Mouse (Mus musculus): Measurements from ENCODE around the gene Kdelr1. TPM values are rescaled to one million over a fixed set of nuclear protein-coding genes. Genes with fewer than 3 reads are reported as not detected.
A peak's percentile ranks its signal among the peaks of the same experiment; 100 is the strongest.

Gene Kdelr1
- polyA plus RNA-seq, 1 experiment from 2014 or later: 99.4 TPM

GRCm38 (mm10) chr7:45923762-45924428 is 51.3 kb downstream of the Kdelr1 start, which contains the start of gene Ccdc114:
Gene Ccdc114 (plus strand): TSS chr7:45924072.
- H3K27me3 ChIP-seq (ENCODE audit: control insufficient read depth, insufficient read depth, low read length): 0 out of 2 replicates have a peak, but pooled peaks cover under 1% of the 10 kb centered on the region
- H3K27ac ChIP-seq (ENCODE audit: low read depth, low read length): peak within 1 kb of the TSS; percentile 72
- peak; percentile 49 for DNase-seq (ENCODE audit: low spot score)
- H3K9ac ChIP-seq (ENCODE audit: low read depth, low read length): peak within 1 kb of the TSS; percentile 53; the same call in 1 of the 2 replicates
- peaks cover 5% of the 10 kb centered on the region for H3K4me1 ChIP-seq (replicated peaks; ENCODE audit: control insufficient read depth, insufficient read depth, low read length)
- H3K9me3 ChIP-seq (ENCODE audit: control insufficient read depth, low read length): no peaks in the 10 kb centered on the region
- H3K4me3 ChIP-seq (ENCODE audit: low read depth, low read length): peak within 1 kb of the TSS; percentile 41
- no peaks in the 10 kb centered on the region for H3K36me3 ChIP-seq (ENCODE audit: control insufficient read depth, insufficient read depth, low read length)
- WGBS: 7% methylated on average over 24 of the region's 24 CpGs
- peak within 1 kb of the TSS; percentile 44 for H3K4me2 ChIP-seq (replicated peaks; ENCODE audit: low read depth, low read length)
- ATAC-seq (ENCODE audit: low FRiP score): peak; percentile 48

GRCm38 (mm10) chr7:45924429-45924816 is 51.9 kb downstream of the Kdelr1 start:
- DNase-seq (ENCODE audit: low spot score): peak; percentile 25
- no peaks in the 10 kb centered on the region for H3K36me3 ChIP-seq (ENCODE audit: control insufficient read depth, insufficient read depth, low read length)

GRCm38 (mm10) chr7:45928626-45929295 is 56.2 kb downstream of the Kdelr1 start:
- H3K4me1 ChIP-seq (replicated peaks; ENCODE audit: control insufficient read depth, insufficient read depth, low read length): no peaks in the 10 kb centered on the region
- ATAC-seq (ENCODE audit: low FRiP score) (no peak), DNase-seq (ENCODE audit: low spot score) (no peak)
- no peak overlapping the region for H3K4me2 ChIP-seq (replicated peaks; ENCODE audit: low read depth, low read length)
- no peak overlapping the region for H3K4me3 ChIP-seq (ENCODE audit: low read depth, low read length)
- H3K36me3 ChIP-seq (ENCODE audit: control insufficient read depth, insufficient read depth, low read length): no peaks in the 10 kb centered on the region
- 0 out of 2 replicates have a peak, but pooled peaks cover 2% of the 10 kb centered on the region for H3K27me3 ChIP-seq (ENCODE audit: control insufficient read depth, insufficient read depth, low read length)
- no peak overlapping the region for H3K9ac ChIP-seq (ENCODE audit: low read depth, low read length)
- WGBS: 12% methylated on average over 21 of the region's 23 CpGs
- H3K27ac ChIP-seq (ENCODE audit: low read depth, low read length): no peak overlapping the region
- no peaks in the 10 kb centered on the region; the same call in 1 of the 2 replicates for H3K9me3 ChIP-seq (ENCODE audit: control insufficient read depth, low read length)

More at GRCm38 (mm10) chr7:45924429-45924816, 51.9 kb downstream of the Kdelr1 start:
- Histone ChIP-seq H3K9ac (ENCODE audit: low read depth, low read length) (no peak overlapping the region), H3K27ac (ENCODE audit: low read depth, low read length) (0 out of 2 replicates have a peak overlapping the region, but pooled peaks have one; percentile 11), H3K9me3 (ENCODE audit: control insufficient read depth, low read length) (no peaks in the 10 kb centered on the region), H3K4me3 (ENCODE audit: low read depth, low read length) (peak overlapping the region; percentile 14; the same call in 1 of the 2 replicates), H3K27me3 (ENCODE audit: control insufficient read depth, insufficient read depth, low read length) (0 out of 2 replicates have a peak, but pooled peaks cover 2% of the 10 kb centered on the region), H3K4me1 (replicated peaks; ENCODE audit: control insufficient read depth, insufficient read depth, low read length) (peaks cover 5% of the 10 kb centered on the region), H3K4me2 (replicated peaks; ENCODE audit: low read depth, low read length) (peak overlapping the region; percentile 44; the same call in 1 of the 2 replicates)
- no peak for ATAC-seq (ENCODE audit: low FRiP score)
- WGBS: 11% methylated on average over 14 of the region's 14 CpGs

GRCm38 (mm10) chr7:45929688-45930087 is 57.1 kb downstream of the Kdelr1 start:
- no peak overlapping the region for H3K27ac ChIP-seq (ENCODE audit: low read depth, low read length)
- H3K27me3 ChIP-seq (ENCODE audit: control insufficient read depth, insufficient read depth, low read length): 0 out of 2 replicates have a peak, but pooled peaks cover 2% of the 10 kb centered on the region
- H3K36me3 ChIP-seq (ENCODE audit: control insufficient read depth, insufficient read depth, low read length): no peaks in the 10 kb centered on the region
- no peak overlapping the region for H3K4me3 ChIP-seq (ENCODE audit: low read depth, low read length)
- ATAC-seq (ENCODE audit: low FRiP score) (no peak), DNase-seq (ENCODE audit: low spot score) (no peak)
- 81% methylated on average over 1 of the region's 1 CpGs for WGBS
- H3K4me2 ChIP-seq (replicated peaks; ENCODE audit: low read depth, low read length): no peak overlapping the region
- H3K9me3 ChIP-seq (ENCODE audit: control insufficient read depth, low read length): no peaks in the 10 kb centered on the region; the same call in 1 of the 2 replicates
- no peak overlapping the region for H3K9ac ChIP-seq (ENCODE audit: low read depth, low read length)
- H3K4me1 ChIP-seq (replicated peaks; ENCODE audit: control insufficient read depth, insufficient read depth, low read length): no peaks in the 10 kb centered on the region

Other genes starting within 250 kb of the Kdelr1 start
- gene Rasip1, start 245.3 kb upstream of the Kdelr1 start, polyA plus RNA-seq (2014; fragmentation: Nextera tagmentation; extraction: Ambion mirVana): 4.9 and 5.1 TPM in 2 replicates
- 1.7 and 2.1 TPM in 2 replicates for gene Mamstr, start 232.8 kb upstream of the Kdelr1 start, polyA plus RNA-seq (2014; fragmentation: Nextera tagmentation; extraction: Ambion mirVana)
- 0.06 and 0.27 TPM in 2 replicates for gene Fut2, start 206.4 kb upstream of the Kdelr1 start, polyA plus RNA-seq (2014; fragmentation: Nextera tagmentation; extraction: Ambion mirVana)
- gene Ntn5, start 188.8 kb upstream of the Kdelr1 start, polyA plus RNA-seq (2014; fragmentation: Nextera tagmentation; extraction: Ambion mirVana): 0.21 and 0.22 TPM in 2 replicates
- gene Sec1, start 178.4 kb upstream of the Kdelr1 start, polyA plus RNA-seq (2014; fragmentation: Nextera tagmentation; extraction: Ambion mirVana): 0.29 and 0.75 TPM in 2 replicates
- gene Car11, start 172.9 kb upstream of the Kdelr1 start, polyA plus RNA-seq (2014; fragmentation: Nextera tagmentation; extraction: Ambion mirVana): 8.8 and 9.9 TPM in 2 replicates
- 2.2 and 2.8 TPM in 2 replicates for gene Dbp, start 167.7 kb upstream of the Kdelr1 start, polyA plus RNA-seq (2014; fragmentation: Nextera tagmentation; extraction: Ambion mirVana)
- 904 and 927 TPM in 2 replicates for gene Rpl18, start 157.3 kb upstream of the Kdelr1 start, polyA plus RNA-seq (2014; fragmentation: Nextera tagmentation; extraction: Ambion mirVana)
- 13.6 and 17.6 TPM in 2 replicates for gene Sphk2, start 154.8 kb upstream of the Kdelr1 start, polyA plus RNA-seq (2014; fragmentation: Nextera tagmentation; extraction: Ambion mirVana)
- 0.80 TPM in 2 replicates for gene Fam83e, start 151.6 kb upstream of the Kdelr1 start, polyA plus RNA-seq (2014; fragmentation: Nextera tagmentation; extraction: Ambion mirVana)
- gene Spaca4, start 147.0 kb upstream of the Kdelr1 start, polyA plus RNA-seq (2014; fragmentation: Nextera tagmentation; extraction: Ambion mirVana): not detected in 2 replicates
- gene Lmtk3, start 89.0 kb upstream of the Kdelr1 start, polyA plus RNA-seq (2014; fragmentation: Nextera tagmentation; extraction: Ambion mirVana): 6.3 and 9.1 TPM in 2 replicates
- gene Sult2b1, start 88.1 kb upstream of the Kdelr1 start, polyA plus RNA-seq (2014; fragmentation: Nextera tagmentation; extraction: Ambion mirVana): 1.4 and 1.9 TPM in 2 replicates
- gene Cyth2, start 58.2 kb upstream of the Kdelr1 start, polyA plus RNA-seq (2014; fragmentation: Nextera tagmentation; extraction: Ambion mirVana): 211 and 248 TPM in 2 replicates
- gene Kcnj14, start 48.0 kb upstream of the Kdelr1 start, polyA plus RNA-seq (2014; fragmentation: Nextera tagmentation; extraction: Ambion mirVana): 0.48 and 0.57 TPM in 2 replicates
- 56.7 and 66.0 TPM in 2 replicates for gene Grwd1, start 41.8 kb upstream of the Kdelr1 start, polyA plus RNA-seq (2014; fragmentation: Nextera tagmentation; extraction: Ambion mirVana)
- 0.39 and 0.42 TPM in 2 replicates for gene Grin2d, start 5.6 kb downstream of the Kdelr1 start, polyA plus RNA-seq (2014; fragmentation: Nextera tagmentation; extraction: Ambion mirVana)
- 0.63 and 0.99 TPM in 2 replicates for gene Syngr4, start 23.9 kb downstream of the Kdelr1 start, polyA plus RNA-seq (2014; fragmentation: Nextera tagmentation; extraction: Ambion mirVana)
- gene Tmem143, start 24.2 kb downstream of the Kdelr1 start, polyA plus RNA-seq (2014; fragmentation: Nextera tagmentation; extraction: Ambion mirVana): 3.1 and 4.6 TPM in 2 replicates
- 28.3 and 40.5 TPM in 2 replicates for gene Emp3, start 48.6 kb downstream of the Kdelr1 start, polyA plus RNA-seq (2014; fragmentation: Nextera tagmentation; extraction: Ambion mirVana)
- 3.3 and 5.3 TPM in 2 replicates for gene Ccdc114, start 51.3 kb downstream of the Kdelr1 start, polyA plus RNA-seq (2014; fragmentation: Nextera tagmentation; extraction: Ambion mirVana)
- 0.11 and 0.38 TPM in 2 replicates for gene Abcc6, start 157.5 kb downstream of the Kdelr1 start, polyA plus RNA-seq (2014; fragmentation: Nextera tagmentation; extraction: Ambion mirVana)
- 13.8 and 14.9 TPM in 2 replicates for gene Nomo1, start 160.9 kb downstream of the Kdelr1 start, polyA plus RNA-seq (2014; fragmentation: Nextera tagmentation; extraction: Ambion mirVana)
- gene Kcnj11, start 228.0 kb downstream of the Kdelr1 start, polyA plus RNA-seq (2014; fragmentation: Nextera tagmentation; extraction: Ambion mirVana): 0.25 and 0.49 TPM in 2 replicates